Mouse (Mus musculus) lung, postnatal 36 days (tissue): ENCODE results near the gene Fras1.

ENCODE experiments used
- DNase-seq: peaks from one replicate; pipeline ENCODE4 v3.0.0; 2022; ENCODE audit warnings: mixed read lengths

The Fras1 gene

GRCm38 (mm10) chr5:96494502-96495292 is 120.9 kb downstream of the Fras1 start:
- no peak for DNase-seq

GRCm38 (mm10) chr5:96498083-96498482 is 124.3 kb downstream of the Fras1 start:
- no peak for DNase-seq

- DNase-seq = no peak
Observed at GRCm38 (mm10) chr5:96501783-96502182, 128.0 kb downstream of the Fras1 start.

DNA sequence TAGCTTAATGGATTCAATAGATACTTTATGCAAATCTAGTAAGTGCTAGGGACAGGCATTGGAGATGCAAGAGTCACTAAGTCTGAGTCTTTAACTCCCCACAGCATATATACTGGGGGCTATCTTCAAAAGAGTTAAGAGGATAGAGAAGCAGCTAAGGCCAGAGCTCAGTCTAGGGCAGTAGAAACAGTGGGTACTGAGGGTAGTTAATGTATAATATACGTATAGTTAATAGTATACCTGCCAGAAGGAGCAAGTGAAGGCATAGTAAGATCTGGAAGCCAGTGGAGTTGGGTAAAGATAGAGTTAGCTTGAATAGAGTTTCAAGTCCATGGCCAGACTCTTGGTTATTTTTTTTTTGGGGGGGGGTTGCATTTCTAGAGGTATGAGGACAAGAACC is 128.6 kb downstream of the Fras1 start:
- DNase-seq = no peak

DNA sequence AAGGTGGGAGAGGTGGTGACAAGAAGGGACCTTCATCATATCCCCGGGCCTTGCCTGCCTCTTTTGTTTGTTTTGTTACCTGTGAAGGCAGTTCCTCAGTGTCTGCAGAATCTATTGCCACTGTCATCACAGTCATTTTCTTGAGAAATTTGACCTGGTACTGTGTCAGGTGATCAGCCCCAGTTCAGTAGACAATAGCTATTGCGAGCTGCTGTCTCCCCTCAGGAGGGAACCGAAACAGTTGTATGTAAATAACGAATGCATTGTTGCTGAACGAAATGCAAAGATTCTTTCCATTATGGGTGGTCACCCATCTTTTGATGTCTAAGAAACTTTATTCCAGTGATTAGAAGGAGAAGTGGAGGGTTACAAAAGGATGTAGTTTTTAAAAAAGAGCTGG is 137.2 kb downstream of the Fras1 start:
- DNase-seq = no peak

DNA sequence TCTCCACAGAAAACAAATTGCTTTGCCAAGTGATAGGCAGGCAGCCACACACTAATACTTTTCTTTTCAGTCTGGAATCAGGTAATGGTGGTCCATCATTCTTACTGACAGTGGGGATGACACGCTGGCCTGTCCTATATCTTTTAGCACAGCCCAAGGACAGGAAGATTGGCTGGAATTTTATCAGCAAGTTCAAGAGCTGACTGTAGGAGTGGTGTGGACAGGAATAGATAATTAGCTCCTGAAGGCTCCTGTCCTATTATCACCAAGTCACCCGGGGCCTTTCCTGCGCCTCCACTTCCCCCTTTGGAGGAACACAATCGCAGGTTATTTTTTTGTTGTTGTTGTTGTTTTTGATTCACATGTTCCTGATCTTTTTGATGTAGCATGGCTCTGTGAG is 139.6 kb downstream of the Fras1 start:
- no peak for DNase-seq

DNA sequence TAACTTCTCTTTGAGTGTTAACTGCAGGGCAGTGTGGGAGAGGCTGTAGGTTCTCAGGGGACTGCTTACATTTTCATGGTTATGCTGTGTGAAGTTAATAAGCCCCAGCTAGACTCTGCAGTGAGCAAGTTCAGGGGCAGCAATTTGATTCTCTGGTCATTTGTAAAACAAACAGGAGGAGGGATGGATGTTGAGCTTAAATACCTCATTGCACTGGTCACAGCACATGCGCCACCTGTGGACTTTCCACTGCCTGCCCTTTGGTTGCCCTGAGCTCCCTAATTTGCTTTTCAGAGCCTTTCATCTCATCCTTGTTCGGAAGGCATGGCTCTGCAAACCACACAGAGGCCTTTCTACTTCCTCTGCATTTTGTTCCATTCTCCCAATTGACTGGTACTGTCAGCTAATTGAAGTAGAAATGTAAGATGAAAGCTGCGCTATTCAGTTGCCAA is 142.1 kb downstream of the Fras1 start:
- no peak for DNase-seq

- DNase-seq = no peak
Observed at GRCm38 (mm10) chr5:96516329-96516728, 142.6 kb downstream of the Fras1 start.

GRCm38 (mm10) chr5:96521541-96521940 is 147.8 kb downstream of the Fras1 start:
- no peak for DNase-seq

- no peak for DNase-seq
Observed at GRCm38 (mm10) chr5:96522909-96523409, 149.2 kb downstream of the Fras1 start.

DNA sequence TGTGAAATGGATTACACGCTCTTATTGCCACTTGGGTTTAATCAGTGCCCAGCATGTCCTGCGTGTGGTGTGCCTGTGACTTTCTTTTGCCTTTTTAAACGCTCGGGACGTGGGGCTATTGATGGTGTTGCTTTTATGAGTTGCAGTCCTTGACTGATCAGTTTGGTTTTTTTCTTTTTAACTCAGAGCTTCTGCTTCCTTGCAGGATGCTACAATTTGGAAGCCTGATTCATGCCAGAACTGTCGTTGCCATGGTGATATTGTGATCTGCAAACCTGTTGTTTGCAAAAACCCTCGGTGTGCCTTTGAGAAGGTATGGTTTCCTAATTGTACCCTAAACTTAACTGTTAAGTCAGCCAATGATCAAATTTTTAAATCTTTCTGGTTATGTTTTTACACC is 154.5 kb downstream of the Fras1 start:
- no peak for DNase-seq

GRCm38 (mm10) chr5:96530516-96530915 is 156.8 kb downstream of the Fras1 start:
- DNase-seq = no peak

- no peak for DNase-seq
Observed at GRCm38 (mm10) chr5:96531962-96532361, 158.2 kb downstream of the Fras1 start.

- DNase-seq = no peak
Observed at GRCm38 (mm10) chr5:96536527-96536926, 162.8 kb downstream of the Fras1 start.

GRCm38 (mm10) chr5:96536937-96537336 is 163.2 kb downstream of the Fras1 start:
- no peak for DNase-seq

- DNase-seq = no peak
Observed at GRCm38 (mm10) chr5:96544112-96544511, 170.4 kb downstream of the Fras1 start.

- no peak for DNase-seq
Observed at GRCm38 (mm10) chr5:96545994-96546393, 172.2 kb downstream of the Fras1 start.

GRCm38 (mm10) chr5:96554940-96555679 is 181.4 kb downstream of the Fras1 start:
- no peak for DNase-seq

GRCm38 (mm10) chr5:96558049-96558804 is 184.5 kb downstream of the Fras1 start:
- DNase-seq = no peak

DNA sequence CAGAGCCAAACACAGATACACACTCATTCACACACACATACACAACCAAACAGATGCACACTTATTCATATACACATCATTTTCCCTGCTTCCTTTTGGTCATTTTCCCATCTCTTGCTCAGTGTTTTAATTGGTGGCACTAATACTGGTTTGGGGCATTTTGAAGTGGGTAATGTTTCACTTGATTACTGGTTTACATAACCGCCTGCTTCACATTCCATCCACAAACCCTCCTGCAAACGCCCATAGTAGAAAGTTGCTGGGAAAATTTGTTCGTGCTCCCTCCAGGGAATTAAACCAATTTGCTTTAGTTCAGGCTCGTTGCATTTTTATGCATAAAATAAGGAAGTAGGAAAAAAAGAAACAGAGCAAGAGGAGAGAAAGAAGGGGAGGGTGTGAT is 200.8 kb downstream of the Fras1 start:
- no peak for DNase-seq

- no peak for DNase-seq
Observed at GRCm38 (mm10) chr5:96578705-96579104, 204.9 kb downstream of the Fras1 start.

DNA sequence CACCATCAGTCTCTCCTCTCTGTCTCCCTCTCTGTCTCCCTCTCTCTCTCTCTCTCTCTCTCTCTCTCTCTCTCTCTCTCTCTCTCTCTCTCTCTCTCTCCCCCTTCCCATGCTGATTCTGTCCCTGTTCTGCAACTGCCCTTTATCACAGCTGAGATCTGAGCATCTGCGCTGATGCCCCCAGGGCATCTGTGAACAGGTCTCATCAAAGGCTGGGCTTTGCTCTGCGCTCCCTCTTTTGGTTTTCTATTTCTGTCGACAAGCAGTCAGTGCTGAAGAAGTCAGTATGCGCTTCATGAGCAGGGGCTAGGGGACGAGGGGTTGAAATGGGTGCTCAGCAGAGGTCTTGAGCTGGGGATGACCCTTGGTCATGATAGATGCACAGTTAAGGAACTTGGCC is 206.2 kb downstream of the Fras1 start:
- no peak for DNase-seq

DNA sequence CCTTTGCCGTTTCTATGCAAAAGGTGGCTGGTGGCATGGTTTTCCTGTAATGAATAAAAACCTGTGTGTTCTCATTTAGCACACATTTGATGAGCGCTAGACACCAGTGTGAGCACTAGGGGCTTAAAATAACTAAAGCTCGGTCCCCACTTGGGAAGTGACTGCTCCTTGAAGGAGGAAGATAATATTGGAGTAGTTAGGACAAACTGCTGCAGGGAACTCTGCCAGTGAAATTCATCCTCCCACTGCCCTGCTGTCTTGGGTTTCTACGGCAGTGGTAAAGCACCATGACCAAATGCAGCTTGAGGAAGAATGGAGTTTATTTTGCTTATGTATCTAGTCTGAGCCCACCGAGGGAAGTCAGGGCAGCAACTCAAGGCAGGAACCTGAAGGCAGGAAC is 211.0 kb downstream of the Fras1 start:
- DNase-seq = no peak
